In genomic region chr5:139378986-139379629, GRCm38 (mm10) we compare ENCODE assay signal across 8 mouse cellular contexts. TPM values are rescaled to one million over a fixed set of nuclear protein-coding genes. Genes with fewer than 3 reads are reported as not detected.
DNase-seq lines count a peak whose midpoint lies in the region; ATAC-seq and TF ChIP-seq lines count a peak whose summit lies in the region.

No protein-coding gene starts in this region.

- H3K27me3 ChIP-seq in hindbrain, embryonic 11.5 days (ENCODE audit: control insufficient read depth, insufficient read depth, low read length), result no peaks in the 10 kb centered on the region
- no peaks in the 10 kb centered on the region for H3K27me3 ChIP-seq in limb, embryonic 14.5 days (ENCODE audit: control insufficient read depth, insufficient read depth, low read length)
- no peaks in the 10 kb centered on the region for H3K27me3 ChIP-seq in myocyte (ENCODE audit: control insufficient read depth, insufficient read depth, insufficient read length)

- no peak overlapping the region for H3K9ac ChIP-seq in hindbrain, embryonic 11.5 days (ENCODE audit: low read depth, low read length)
- no peak overlapping the region for H3K9ac ChIP-seq in limb, embryonic 14.5 days (ENCODE audit: low read depth, low read length, severe bottlenecking)

- H3K79me2 ChIP-seq in myocyte (ENCODE audit: control insufficient read depth, insufficient read depth), result no peaks in the 10 kb centered on the region

- TF ChIP-seq POLR2A in limb, embryonic 14.5 days (IDR thresholded peaks at IDR 0.05; ENCODE audit: borderline replicate concordance, extremely low read depth, insufficient read depth, insufficient read length), result no peak
- peak; percentile 45 for TF ChIP-seq POLR2A in myocyte (IDR thresholded peaks at IDR 0.05; ENCODE audit: insufficient read length, low read depth)

- no peak overlapping the region for H3ac ChIP-seq in myocyte (ENCODE audit: control insufficient read depth, insufficient read length)

- 52% methylated on average over 21 of the region's 21 CpGs for WGBS in hindbrain, embryonic 11.5 days
- WGBS in limb, embryonic 14.5 days, result 49% methylated on average over 20 of the region's 21 CpGs

- no peak overlapping the region; the same call in 1 of the 2 replicates for H3K27ac ChIP-seq in hindbrain, embryonic 11.5 days (ENCODE audit: low read depth, low read length)
- 0 out of 2 replicates have a peak overlapping the region, but pooled peaks have one; percentile 26 for H3K27ac ChIP-seq in limb, embryonic 14.5 days (replicated peaks; ENCODE audit: low read depth, low read length)

- no peak overlapping the region for H3K4me2 ChIP-seq in hindbrain, embryonic 11.5 days (replicated peaks; ENCODE audit: low read depth, low read length)
- 0 out of 2 replicates have a peak overlapping the region, but pooled peaks have one; percentile 10 for H3K4me2 ChIP-seq in limb, embryonic 14.5 days (replicated peaks; ENCODE audit: low read depth, low read length, severe bottlenecking)
- H3K4me2 ChIP-seq in myocyte (ENCODE audit: low read depth), result peak overlapping the region; percentile 91

- DNase-seq in spleen, postnatal 10 days (ENCODE audit: low spot score in 2 of 2), result peak; percentile 58 to 64
- DNase-seq in spleen, postnatal 14 days (ENCODE audit: low spot score in 2 of 2), result no peak
- peak; percentile 89 for DNase-seq in fibroblast of lung, adult 2 months (ENCODE audit: low read depth)
- DNase-seq in hindbrain, embryonic 11.5 days (ENCODE audit: low spot score), result peak; percentile 26
- DNase-seq in limb, embryonic 14.5 days (ENCODE audit: low spot score), result no peak

- no peaks in the 10 kb centered on the region; the same call in 1 of the 2 replicates for H3K4me1 ChIP-seq in hindbrain, embryonic 11.5 days (replicated peaks; ENCODE audit: control insufficient read depth, insufficient read depth, low read length)
- peaks cover 33% of the 10 kb centered on the region for H3K4me1 ChIP-seq in limb, embryonic 14.5 days (ENCODE audit: control insufficient read depth, insufficient read depth, low read length)

- no peaks in the 10 kb centered on the region for H3K36me3 ChIP-seq in hindbrain, embryonic 11.5 days (ENCODE audit: control insufficient read depth, insufficient read depth, low read length)
- H3K36me3 ChIP-seq in limb, embryonic 14.5 days (ENCODE audit: control insufficient read depth, insufficient read depth, low read length), result no peaks in the 10 kb centered on the region
- H3K36me3 ChIP-seq in myocyte (ENCODE audit: control insufficient read depth, insufficient read depth), result no peaks in the 10 kb centered on the region

- ATAC-seq in hindbrain, embryonic 11.5 days (ENCODE audit: low FRiP score), result no peak
- no peak for ATAC-seq in limb, embryonic 14.5 days (ENCODE audit: low FRiP score, low read depth)
- ATAC-seq in erythroid progenitor cell, adult 5-6 weeks (replicated peaks; ENCODE audit: low FRiP score, poor library complexity, severe bottlenecking), result no peak
- no peak for ATAC-seq in frontal cortex, adult (ENCODE audit: low TSS enrichment)

- H3K4me3 ChIP-seq in hindbrain, embryonic 11.5 days (ENCODE audit: low read depth, low read length), result no peak overlapping the region
- no peak overlapping the region for H3K4me3 ChIP-seq in limb, embryonic 14.5 days (replicated peaks; ENCODE audit: low read length)
- H3K4me3 ChIP-seq in myocyte, result peak overlapping the region; percentile 34

- H3K9me3 ChIP-seq in hindbrain, embryonic 11.5 days (ENCODE audit: control insufficient read depth, low read length), result no peaks in the 10 kb centered on the region
- no peaks in the 10 kb centered on the region for H3K9me3 ChIP-seq in limb, embryonic 14.5 days (ENCODE audit: control insufficient read depth, low read length)

TF ChIP-seq in myocyte, 11 proteins besides CTCF, POLR2A, EP300 and RAD21:
- TF ChIP-seq E2F4 (IDR thresholded peaks at IDR 0.05; ENCODE audit: insufficient read depth) (no peak), CEBPB (IDR thresholded peaks at IDR 0.05; ENCODE audit: insufficient read depth, poor library complexity, severe bottlenecking) (no peak), TCF12 (IDR thresholded peaks at IDR 0.05; ENCODE audit: insufficient read depth, poor library complexity, severe bottlenecking) (no peak), MYOG (IDR thresholded peaks at IDR 0.05; ENCODE audit: control insufficient read depth in 1 of 3, insufficient read depth in 1 of 3, insufficient read length in 2 of 3, low read depth in 2 of 3) (peak in 2 of 3 experiments; percentile 5 to 78), POLR2AphosphoS2 (IDR thresholded peaks at IDR 0.05; ENCODE audit: insufficient read length, low read depth) (no peak), SRF (IDR thresholded peaks at IDR 0.05; ENCODE audit: control insufficient read depth, insufficient read length, low read depth) (no peak), REST (IDR thresholded peaks at IDR 0.05; ENCODE audit: insufficient read depth, insufficient read length) (no peak), MYOD1 (IDR thresholded peaks at IDR 0.05; ENCODE audit: control insufficient read depth in 1 of 3, insufficient read length in 2 of 3, low read depth in 2 of 3) (peak in 1 of 3 experiments; percentile 21)

RNA-seq across cellular contexts. Expression of gene Gpr146, which starts 1.6 kb away (rescaled TPM):
- 1.8 TPM in 2 replicates for polyA plus RNA-seq in hindbrain, embryonic 11.5 days (2014; fragmentation: Nextera tagmentation; extraction: Ambion mirVana)
- 1.9 and 2.4 TPM in 2 replicates for polyA plus RNA-seq in limb, embryonic 14.5 days (2012; rRNA removed)
- 2.3 and 2.5 TPM in 2 replicates for polyA plus RNA-seq in limb, embryonic 14.5 days (2014; fragmentation: Nextera tagmentation; extraction: Ambion mirVana)
- 11.7 TPM for polyA plus RNA-seq in myocyte (2012; fragmentation: generic; extraction: Trizol)
- total RNA-seq in erythroid progenitor cell, adult 5-6 weeks (2015; ENCODE audit: low replicate concordance), result 34.0 and 38.9 TPM in 2 replicates
- total RNA-seq in erythroid progenitor cell, adult 5-6 weeks (2017; ENCODE audit: low replicate concordance), result 37.8 and 43.8 TPM in 2 replicates

RNA-seq across cellular contexts. Expression of gene C130050O18Rik, which starts 26.0 kb away (rescaled TPM):
- 0.11 and 0.32 TPM in 2 replicates for polyA plus RNA-seq in hindbrain, embryonic 11.5 days (2014; fragmentation: Nextera tagmentation; extraction: Ambion mirVana)
- polyA plus RNA-seq in limb, embryonic 14.5 days (2012; rRNA removed), result 9.1 and 10.6 TPM in 2 replicates
- polyA plus RNA-seq in limb, embryonic 14.5 days (2014; fragmentation: Nextera tagmentation; extraction: Ambion mirVana), result 6.4 and 7.5 TPM in 2 replicates
- polyA plus RNA-seq in myocyte (2012; fragmentation: generic; extraction: Trizol), result 0.25 TPM
- 2.9 TPM in 1 of 2 replicates, not detected in the other for total RNA-seq in erythroid progenitor cell, adult 5-6 weeks (2015; ENCODE audit: low replicate concordance)
- total RNA-seq in erythroid progenitor cell, adult 5-6 weeks (2017; ENCODE audit: low replicate concordance), result 0.26 TPM in 1 of 2 replicates, not detected in the other

RNA-seq across cellular contexts. Expression of gene Cyp2w1, which starts 26.7 kb away (rescaled TPM):
- polyA plus RNA-seq in hindbrain, embryonic 11.5 days (2014; fragmentation: Nextera tagmentation; extraction: Ambion mirVana), result not detected in 2 replicates
- polyA plus RNA-seq in limb, embryonic 14.5 days (2012; rRNA removed), result 29.3 and 36.2 TPM in 2 replicates
- 19.6 and 20.7 TPM in 2 replicates for polyA plus RNA-seq in limb, embryonic 14.5 days (2014; fragmentation: Nextera tagmentation; extraction: Ambion mirVana)
- not detected for polyA plus RNA-seq in myocyte (2012; fragmentation: generic; extraction: Trizol)
- total RNA-seq in erythroid progenitor cell, adult 5-6 weeks (2015; ENCODE audit: low replicate concordance), result not detected in 2 replicates
- total RNA-seq in erythroid progenitor cell, adult 5-6 weeks (2017; ENCODE audit: low replicate concordance), result not detected in 2 replicates

RNA-seq across cellular contexts. Expression of gene Cox19, which starts 27.9 kb away (rescaled TPM):
- 127 and 129 TPM in 2 replicates for polyA plus RNA-seq in hindbrain, embryonic 11.5 days (2014; fragmentation: Nextera tagmentation; extraction: Ambion mirVana)
- polyA plus RNA-seq in limb, embryonic 14.5 days (2012; rRNA removed), result 77.8 and 90.6 TPM in 2 replicates
- polyA plus RNA-seq in limb, embryonic 14.5 days (2014; fragmentation: Nextera tagmentation; extraction: Ambion mirVana), result 108 and 111 TPM in 2 replicates
- polyA plus RNA-seq in myocyte (2012; fragmentation: generic; extraction: Trizol), result 66.0 TPM
- total RNA-seq in erythroid progenitor cell, adult 5-6 weeks (2015; ENCODE audit: low replicate concordance), result 8.8 and 11.9 TPM in 2 replicates
- total RNA-seq in erythroid progenitor cell, adult 5-6 weeks (2017; ENCODE audit: low replicate concordance), result 5.3 and 29.0 TPM in 2 replicates

RNA-seq across cellular contexts. Expression of gene Gper1, which starts 43.8 kb away (rescaled TPM):
- polyA plus RNA-seq in hindbrain, embryonic 11.5 days (2014; fragmentation: Nextera tagmentation; extraction: Ambion mirVana), result 2.0 and 2.4 TPM in 2 replicates
- polyA plus RNA-seq in limb, embryonic 14.5 days (2012; rRNA removed), result 4.7 and 5.7 TPM in 2 replicates
- 6.4 and 6.7 TPM in 2 replicates for polyA plus RNA-seq in limb, embryonic 14.5 days (2014; fragmentation: Nextera tagmentation; extraction: Ambion mirVana)
- polyA plus RNA-seq in myocyte (2012; fragmentation: generic; extraction: Trizol), result 9.2 TPM
- not detected in 2 replicates for total RNA-seq in erythroid progenitor cell, adult 5-6 weeks (2015; ENCODE audit: low replicate concordance)
- total RNA-seq in erythroid progenitor cell, adult 5-6 weeks (2017; ENCODE audit: low replicate concordance), result not detected in 2 replicates

Comparison
In these comparisons a context has a peak if more than half of its experiments do, and no peak if none do; other contexts are left out.
1. DNase-seq: peak in spleen, postnatal 10 days (2 of 2), fibroblast of lung, adult 2 months (single experiment) and hindbrain, embryonic 11.5 days (single experiment); none in spleen, postnatal 14 days (0 of 2) and limb, embryonic 14.5 days (single experiment).
2. RNA of gene Cyp2w1, which starts 26.7 kb away (polyA plus RNA-seq): 19.6 to 36.2 TPM in limb, embryonic 14.5 days; not detected in hindbrain, embryonic 11.5 days and not detected in myocyte (single experiment); every median in the first group is over 10 times any median in the second.